Mouse (Mus musculus): ENCODE measurements at regions not wholly inside any gene's neighbourhood (a gene's known extent, or its start where the extent isn't known, plus 50 kb on each side); places are given as distances from the start of the nearest gene placed in this dataset.

DNA sequence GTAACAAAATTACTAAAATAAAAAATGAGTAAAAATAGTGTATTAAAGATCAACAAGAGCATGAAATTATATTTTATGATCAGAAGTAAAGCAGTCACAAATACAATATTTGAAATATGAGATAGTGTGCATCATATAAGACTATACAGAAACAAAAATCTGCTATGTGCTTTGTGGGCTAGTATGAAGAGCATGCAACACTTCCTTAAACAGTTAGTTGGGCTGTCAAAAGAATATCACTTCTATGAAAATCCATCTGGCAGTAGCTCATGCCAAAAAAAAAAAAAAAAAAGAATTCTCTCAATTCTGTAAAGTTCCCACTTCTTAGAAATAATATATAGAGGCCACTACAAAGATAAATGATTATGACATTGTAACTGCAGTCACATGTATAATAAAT, 53.0 kb upstream of the Gm4301 start:
- TF ChIP-seq MAFK (IDR thresholded peaks at IDR 0.05; ENCODE audit: insufficient read depth, low read depth, low read length) (no peak), CHD2 (IDR thresholded peaks at IDR 0.05; ENCODE audit: low read depth, low read length) (no peak)

All from ES-E14 (cell line).